Mouse (Mus musculus) urinary bladder, adult 18-20 months (tissue): ENCODE results near the gene 4930402H24Rik.

Source experiments
- DNase-seq, 2 experiments: peaks; one replicate each; pipeline ENCODE4 v3.0.0; 2022; ENCODE audit warnings: low spot score in 2 of 2, mixed read lengths in 2 of 2

Gene 4930402H24Rik

GRCm38 (mm10) chr2:130813729-130814128, 92.5 kb downstream of the 4930402H24Rik start:
- no peak for DNase-seq

GRCm38 (mm10) chr2:130812487-130812886, 93.7 kb downstream of the 4930402H24Rik start:
- no peak for DNase-seq

- DNase-seq: no peak
Observed at GRCm38 (mm10) chr2:130805146-130805545, 101.1 kb downstream of the 4930402H24Rik start.

GRCm38 (mm10) chr2:130803706-130804105, 102.5 kb downstream of the 4930402H24Rik start:
- DNase-seq: no peak

- DNase-seq: no peak
Observed at GRCm38 (mm10) chr2:130795731-130796130, 110.5 kb downstream of the 4930402H24Rik start.

GRCm38 (mm10) chr2:130791722-130792121, 114.5 kb downstream of the 4930402H24Rik start:
- DNase-seq: no peak

- DNase-seq: no peak
Observed at GRCm38 (mm10) chr2:130789642-130790041, 116.6 kb downstream of the 4930402H24Rik start.

- no peak for DNase-seq
Observed at GRCm38 (mm10) chr2:130789039-130789438, 117.2 kb downstream of the 4930402H24Rik start.

- DNase-seq: no peak
Observed at GRCm38 (mm10) chr2:130784939-130785338, 121.3 kb downstream of the 4930402H24Rik start.

GRCm38 (mm10) chr2:130780615-130781303, 125.4 kb downstream of the 4930402H24Rik start:
- no peak for DNase-seq

GRCm38 (mm10) chr2:130779935-130780334, 126.3 kb downstream of the 4930402H24Rik start:
- DNase-seq: no peak

- no peak for DNase-seq
Observed at GRCm38 (mm10) chr2:130776610-130777009, 129.6 kb downstream of the 4930402H24Rik start.

GRCm38 (mm10) chr2:130767483-130767882, 138.7 kb downstream of the 4930402H24Rik start:
- no peak for DNase-seq

GRCm38 (mm10) chr2:130765396-130765795, 140.8 kb downstream of the 4930402H24Rik start:
- no peak for DNase-seq

GRCm38 (mm10) chr2:130760876-130761275, 145.3 kb downstream of the 4930402H24Rik start:
- no peak for DNase-seq

- DNase-seq: no peak
Observed at GRCm38 (mm10) chr2:130755061-130755607, 151.1 kb downstream of the 4930402H24Rik start.

- DNase-seq: no peak
Observed at GRCm38 (mm10) chr2:130754596-130754995, 151.6 kb downstream of the 4930402H24Rik start.

- no peak for DNase-seq
Observed at GRCm38 (mm10) chr2:130750449-130750848, 155.8 kb downstream of the 4930402H24Rik start.

- DNase-seq: no peak
Observed at GRCm38 (mm10) chr2:130749708-130750107, 156.5 kb downstream of the 4930402H24Rik start.

- no peak for DNase-seq
Observed at GRCm38 (mm10) chr2:130743576-130743975, 162.6 kb downstream of the 4930402H24Rik start.

- no peak for DNase-seq
Observed at GRCm38 (mm10) chr2:130740096-130740495, 166.1 kb downstream of the 4930402H24Rik start.

- DNase-seq: no peak
Observed at GRCm38 (mm10) chr2:130738019-130738418, 168.2 kb downstream of the 4930402H24Rik start.

GRCm38 (mm10) chr2:130735281-130735680, 170.9 kb downstream of the 4930402H24Rik start:
- DNase-seq: no peak
